Mouse (Mus musculus) 416B (cell line): ENCODE data around the gene Map7d1.
A peak's percentile ranks its signal among the peaks of the same experiment; 100 is the strongest.

Experiments
- DNase-seq: peaks from one replicate; pipeline ENCODE4 v3.0.0; 2011; ENCODE audit warnings: low read depth

Gene Map7d1

DNA sequence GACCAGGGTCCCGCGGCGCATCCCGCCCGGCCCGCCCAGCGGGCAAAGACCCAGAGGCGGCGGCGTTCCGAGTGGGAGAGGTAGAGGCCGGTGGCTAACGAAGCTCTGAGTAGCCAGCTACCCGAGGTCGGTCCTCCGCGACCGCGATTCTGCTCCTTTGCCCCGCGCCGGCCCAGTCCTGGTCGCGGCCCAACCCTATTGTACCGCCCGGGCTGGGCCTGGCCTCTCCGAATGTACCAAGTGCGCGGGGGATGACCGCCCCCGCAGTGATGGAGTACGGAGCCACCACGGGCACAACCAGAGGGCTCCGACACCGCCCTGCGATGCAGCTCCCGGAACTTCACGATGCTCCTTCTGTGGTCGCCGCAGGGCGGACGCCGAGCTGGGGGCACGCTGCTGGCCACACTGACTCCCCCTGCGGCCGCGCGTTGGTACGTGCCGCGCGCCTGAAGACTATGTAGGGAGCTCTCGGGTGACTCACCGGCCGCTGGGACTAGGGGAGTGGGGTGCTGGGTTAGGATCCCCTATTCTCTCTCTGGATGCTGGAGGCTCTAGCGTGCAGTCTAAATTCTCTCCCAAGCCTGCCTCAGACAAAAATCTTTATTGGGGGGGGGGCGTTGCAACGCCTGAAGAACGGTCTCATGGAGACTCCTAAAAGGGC, at the start of gene Map7d1:
Gene Map7d1, minus strand, starts transcription at position 213 of the 661 bp plus-strand sequence.
- DNase-seq: peak; percentile 94

- no peak for DNase-seq
These were observed 49.3 kb upstream of the Map7d1 start for GRCm38 (mm10) chr4:126305428-126305827.

- peak; percentile 33 for DNase-seq
These were observed 47.7 kb upstream of the Map7d1 start for GRCm38 (mm10) chr4:126303877-126304276.

DNA sequence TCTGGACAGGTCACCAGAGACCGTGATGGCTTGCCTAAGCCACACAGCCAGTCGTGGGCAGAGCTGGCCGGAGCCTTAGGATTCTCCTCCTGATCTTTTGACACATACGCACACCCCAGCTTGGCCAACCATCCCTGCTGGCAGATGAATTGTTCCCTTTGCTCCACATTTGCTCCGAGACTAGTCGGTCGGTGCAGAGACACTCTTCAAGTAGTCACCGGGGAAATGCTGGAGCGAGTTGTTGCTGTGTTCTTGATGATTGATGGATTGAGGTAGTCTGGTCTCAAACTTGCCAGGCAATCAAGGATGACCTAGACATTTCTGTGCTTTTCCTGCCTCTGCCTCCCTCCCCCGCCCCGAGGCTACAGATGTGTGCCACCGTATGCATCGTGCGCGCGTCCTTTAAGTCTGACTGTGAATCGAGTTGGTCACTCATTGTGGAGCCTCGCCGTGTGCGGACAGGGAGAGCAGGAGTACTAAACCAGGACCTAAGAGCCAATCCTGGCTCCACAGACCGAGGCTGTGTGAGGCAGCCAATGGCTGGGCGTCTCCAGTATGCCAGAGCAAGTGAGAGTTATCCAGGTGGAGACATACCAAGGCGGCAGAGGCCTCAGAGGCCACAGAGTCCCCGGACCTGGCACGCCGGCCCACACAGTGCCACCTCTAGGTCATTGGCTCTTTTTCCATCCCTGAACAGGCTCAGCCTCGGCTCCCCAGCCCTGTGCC, 45.6 kb upstream of the Map7d1 start:
- DNase-seq: no peak

- DNase-seq: no peak
These were observed 44.9 kb upstream of the Map7d1 start for GRCm38 (mm10) chr4:126300916-126301583.

- no peak for DNase-seq
These were observed 40.5 kb upstream of the Map7d1 start for GRCm38 (mm10) chr4:126296617-126297101.

GRCm38 (mm10) chr4:126295937-126296336, 39.8 kb upstream of the Map7d1 start:
- no peak for DNase-seq

GRCm38 (mm10) chr4:126295152-126295551, 39.0 kb upstream of the Map7d1 start:
- DNase-seq: no peak

GRCm38 (mm10) chr4:126291196-126291595, 35.1 kb upstream of the Map7d1 start:
- no peak for DNase-seq

GRCm38 (mm10) chr4:126290314-126290713, 34.2 kb upstream of the Map7d1 start:
- no peak for DNase-seq

DNA sequence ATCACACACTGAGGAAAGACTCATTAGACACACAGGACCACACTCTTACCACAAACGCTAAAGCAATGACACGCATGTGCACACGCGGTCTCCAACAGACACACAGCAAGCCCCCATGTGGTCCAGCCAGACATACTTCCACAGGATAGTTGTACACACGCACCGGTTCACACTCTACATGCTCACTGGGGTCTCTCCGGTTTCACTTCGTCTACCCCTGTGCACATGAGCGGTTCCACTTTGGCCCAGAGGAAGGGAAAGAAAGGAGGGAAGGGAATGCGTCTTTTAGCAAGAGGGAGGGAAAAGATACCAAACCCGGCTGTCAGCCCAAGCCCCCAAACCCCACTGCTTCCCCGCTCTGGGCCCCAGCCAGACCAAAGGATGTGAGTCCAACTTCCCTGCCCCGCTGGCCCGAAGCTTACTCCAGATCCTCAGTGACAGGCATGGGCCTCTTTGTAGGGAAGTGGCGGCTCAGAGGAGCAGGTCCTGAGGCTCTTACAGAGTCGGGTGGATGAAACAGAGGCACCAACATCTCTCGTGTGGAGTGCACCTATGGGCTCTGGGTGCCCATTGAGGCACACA, 32.0 kb upstream of the Map7d1 start:
- DNase-seq: no peak

GRCm38 (mm10) chr4:126287302-126287995, 31.3 kb upstream of the Map7d1 start:
- no peak for DNase-seq

DNA sequence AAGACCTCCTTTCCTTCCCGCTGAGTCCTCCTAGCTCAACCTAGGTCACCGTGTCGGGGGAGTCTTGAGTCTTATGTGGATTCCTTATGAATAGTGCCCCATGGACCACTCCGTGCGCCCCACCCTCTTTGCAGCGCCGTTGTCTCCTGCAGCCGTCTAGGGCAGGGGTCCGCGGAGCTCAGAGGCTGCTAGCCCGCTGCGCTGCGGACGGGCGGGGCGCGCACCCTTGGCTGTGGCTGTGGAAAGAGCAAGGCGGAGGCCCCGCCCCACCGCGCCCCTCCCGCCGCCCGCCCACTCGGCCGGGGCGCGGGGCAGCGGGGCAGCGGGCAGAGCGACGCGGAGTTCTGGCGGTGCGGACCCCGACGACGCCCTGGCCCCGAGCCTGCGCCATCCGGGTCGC, 30.3 kb upstream of the Map7d1 start, which contains the start of gene Col8a2:
Gene Col8a2, plus strand, starts transcription at position 302 of the 400 bp plus-strand sequence.
- no peak for DNase-seq

GRCm38 (mm10) chr4:126283582-126283981, 27.4 kb upstream of the Map7d1 start:
- no peak for DNase-seq

DNA sequence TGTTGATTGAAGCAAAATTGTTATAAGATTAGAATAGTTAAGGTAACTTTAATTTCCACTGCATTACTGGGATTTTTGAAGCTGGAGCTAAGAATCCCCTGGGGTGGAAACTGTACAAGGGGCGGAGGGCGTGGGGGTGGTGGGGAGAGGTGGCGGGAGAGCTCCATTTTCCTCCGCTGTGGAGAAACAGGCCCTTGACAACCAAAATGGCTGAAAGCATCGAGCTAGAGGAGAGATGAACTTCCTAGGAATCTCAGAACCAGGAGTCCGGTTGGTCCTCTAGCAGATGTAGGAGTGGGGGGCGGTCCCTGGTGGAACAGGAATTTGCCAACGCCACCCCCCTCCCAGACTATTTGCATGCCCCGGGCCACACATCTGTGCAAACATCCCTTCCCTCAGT, 25.6 kb upstream of the Map7d1 start:
- DNase-seq: no peak

DNA sequence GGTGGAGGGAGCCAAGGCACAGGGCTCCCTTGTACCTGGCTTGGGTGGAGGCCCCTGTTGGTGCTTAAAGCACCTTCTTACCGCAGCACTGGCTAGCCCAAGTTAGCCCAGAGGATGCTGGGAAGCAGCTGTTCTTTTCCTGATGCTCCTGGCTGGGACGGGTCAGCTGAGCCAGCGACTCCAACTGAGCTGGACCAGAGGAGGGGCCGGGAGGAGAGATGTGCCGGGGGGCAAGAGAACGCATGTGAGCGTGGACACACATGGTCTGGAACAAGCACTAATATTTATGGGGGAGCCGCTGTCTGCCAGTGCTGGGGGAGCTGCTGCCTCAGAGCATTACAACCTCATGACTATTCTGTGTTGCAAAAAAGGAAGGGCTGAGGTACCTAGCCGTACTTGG, 22.8 kb upstream of the Map7d1 start:
- DNase-seq: no peak

- no peak for DNase-seq
These were observed 22.4 kb upstream of the Map7d1 start for GRCm38 (mm10) chr4:126278565-126278915.

GRCm38 (mm10) chr4:126277906-126278564, 21.9 kb upstream of the Map7d1 start:
- peak; percentile 65 for DNase-seq

GRCm38 (mm10) chr4:126275681-126276131, 19.6 kb upstream of the Map7d1 start:
- DNase-seq: no peak

GRCm38 (mm10) chr4:126275081-126275480, 18.9 kb upstream of the Map7d1 start:
- DNase-seq: no peak

- no peak for DNase-seq
These were observed 17.6 kb upstream of the Map7d1 start for GRCm38 (mm10) chr4:126273753-126274152.
